Mouse (Mus musculus): ENCODE results near the gene Adgrg7. TPM values are rescaled to one million over a fixed set of nuclear protein-coding genes. Genes with fewer than 3 reads are reported as not detected.
A peak's percentile ranks its signal among the peaks of the same experiment; 100 is the strongest.

Adgrg7 gene
- polyA plus RNA-seq, 1 experiment = 0.30 TPM

GRCm38 (mm10) chr16:56724927-56725326, 70.7 kb downstream of the Adgrg7 start:
- Histone ChIP-seq H3K4me1 (ENCODE audit: control insufficient read depth, insufficient read depth, low read length) (peaks cover 2% of the 10 kb centered on the region; the same call in 1 of the 2 replicates), H3K27me3 (ENCODE audit: control insufficient read depth, insufficient read depth, low read length) (no peaks in the 10 kb centered on the region), H3K36me3 (ENCODE audit: control insufficient read depth, insufficient read depth, low read length) (no peaks in the 10 kb centered on the region), H3K27ac (ENCODE audit: control insufficient read depth, insufficient read depth, low read depth, low read length) (no peak overlapping the region), H3K4me3 (ENCODE audit: control insufficient read depth, low read depth, low read length) (no peak overlapping the region)
- TF ChIP-seq CTCF (IDR thresholded peaks at IDR 0.05; ENCODE audit: control insufficient read depth, insufficient read depth, insufficient replicate concordance, low read depth, low read length) (no peak), POLR2A (IDR thresholded peaks at IDR 0.05; ENCODE audit: control insufficient read depth, low read depth, low read length) (no peak)

GRCm38 (mm10) chr16:56722357-56722756, 73.3 kb downstream of the Adgrg7 start:
- Histone ChIP-seq H3K27me3 (ENCODE audit: control insufficient read depth, insufficient read depth, low read length) (no peaks in the 10 kb centered on the region), H3K27ac (ENCODE audit: control insufficient read depth, insufficient read depth, low read depth, low read length) (no peak overlapping the region), H3K4me1 (ENCODE audit: control insufficient read depth, insufficient read depth, low read length) (peaks cover 2% of the 10 kb centered on the region; the same call in 1 of the 2 replicates), H3K4me3 (ENCODE audit: control insufficient read depth, low read depth, low read length) (no peak overlapping the region), H3K36me3 (ENCODE audit: control insufficient read depth, insufficient read depth, low read length) (no peaks in the 10 kb centered on the region)
- TF ChIP-seq CTCF (IDR thresholded peaks at IDR 0.05; ENCODE audit: control insufficient read depth, insufficient read depth, insufficient replicate concordance, low read depth, low read length) (no peak), POLR2A (IDR thresholded peaks at IDR 0.05; ENCODE audit: control insufficient read depth, low read depth, low read length) (no peak)

- H3K36me3 ChIP-seq (ENCODE audit: control insufficient read depth, insufficient read depth, low read length) = no peaks in the 10 kb centered on the region
Observed at GRCm38 (mm10) chr16:56719031-56719430, 76.6 kb downstream of the Adgrg7 start.

GRCm38 (mm10) chr16:56717224-56718200, 78.1 kb downstream of the Adgrg7 start, which contains the start of gene Tfg:
Gene Tfg, minus strand, starts transcription at chr16:56717450.
- Histone ChIP-seq H3K36me3 (ENCODE audit: control insufficient read depth, insufficient read depth, low read length) (no peaks in the 10 kb centered on the region), H3K4me1 (ENCODE audit: control insufficient read depth, insufficient read depth, low read length) (peaks cover 6% of the 10 kb centered on the region), H3K27me3 (ENCODE audit: control insufficient read depth, insufficient read depth, low read length) (no peaks in the 10 kb centered on the region), H3K4me3 (ENCODE audit: control insufficient read depth, low read depth, low read length) (peak within 1 kb of the TSS; percentile 100), H3K27ac (ENCODE audit: control insufficient read depth, insufficient read depth, low read depth, low read length) (peak within 1 kb of the TSS; percentile 100)
- TF ChIP-seq POLR2A (IDR thresholded peaks at IDR 0.05; ENCODE audit: control insufficient read depth, low read depth, low read length) (peak; percentile 88), CTCF (IDR thresholded peaks at IDR 0.05; ENCODE audit: control insufficient read depth, insufficient read depth, insufficient replicate concordance, low read depth, low read length) (no peak)

More at GRCm38 (mm10) chr16:56719031-56719430, 76.6 kb downstream of the Adgrg7 start:
- no peak overlapping the region for H3K4me3 ChIP-seq (ENCODE audit: control insufficient read depth, low read depth, low read length)
- no peak overlapping the region for H3K27ac ChIP-seq (ENCODE audit: control insufficient read depth, insufficient read depth, low read depth, low read length)
- no peaks in the 10 kb centered on the region for H3K27me3 ChIP-seq (ENCODE audit: control insufficient read depth, insufficient read depth, low read length)
- peaks cover 6% of the 10 kb centered on the region for H3K4me1 ChIP-seq (ENCODE audit: control insufficient read depth, insufficient read depth, low read length)
- no peak for TF ChIP-seq CTCF (IDR thresholded peaks at IDR 0.05; ENCODE audit: control insufficient read depth, insufficient read depth, insufficient replicate concordance, low read depth, low read length)
- no peak for TF ChIP-seq POLR2A (IDR thresholded peaks at IDR 0.05; ENCODE audit: control insufficient read depth, low read depth, low read length)

GRCm38 (mm10) chr16:56716557-56717179, 79.0 kb downstream of the Adgrg7 start:
- H3K36me3 ChIP-seq (ENCODE audit: control insufficient read depth, insufficient read depth, low read length) = no peaks in the 10 kb centered on the region
- no peak for TF ChIP-seq POLR2A (IDR thresholded peaks at IDR 0.05; ENCODE audit: control insufficient read depth, low read depth, low read length)
- TF ChIP-seq CTCF (IDR thresholded peaks at IDR 0.05; ENCODE audit: control insufficient read depth, insufficient read depth, insufficient replicate concordance, low read depth, low read length) = no peak
- peaks cover 6% of the 10 kb centered on the region for H3K4me1 ChIP-seq (ENCODE audit: control insufficient read depth, insufficient read depth, low read length)
- H3K27me3 ChIP-seq (ENCODE audit: control insufficient read depth, insufficient read depth, low read length) = no peaks in the 10 kb centered on the region
- H3K4me3 ChIP-seq (ENCODE audit: control insufficient read depth, low read depth, low read length) = peak overlapping the region; percentile 100
- peak overlapping the region; percentile 100 for H3K27ac ChIP-seq (ENCODE audit: control insufficient read depth, insufficient read depth, low read depth, low read length)

- Histone ChIP-seq H3K27ac (ENCODE audit: control insufficient read depth, insufficient read depth, low read depth, low read length) (peak overlapping the region; percentile 86), H3K27me3 (ENCODE audit: control insufficient read depth, insufficient read depth, low read length) (no peaks in the 10 kb centered on the region), H3K36me3 (ENCODE audit: control insufficient read depth, insufficient read depth, low read length) (no peaks in the 10 kb centered on the region), H3K4me3 (ENCODE audit: control insufficient read depth, low read depth, low read length) (peak overlapping the region; percentile 94; the same call in 1 of the 2 replicates), H3K4me1 (ENCODE audit: control insufficient read depth, insufficient read depth, low read length) (peaks cover 6% of the 10 kb centered on the region)
- TF ChIP-seq POLR2A (IDR thresholded peaks at IDR 0.05; ENCODE audit: control insufficient read depth, low read depth, low read length) (no peak), CTCF (IDR thresholded peaks at IDR 0.05; ENCODE audit: control insufficient read depth, insufficient read depth, insufficient replicate concordance, low read depth, low read length) (no peak)
Observed at GRCm38 (mm10) chr16:56715608-56716007, 80.0 kb downstream of the Adgrg7 start.

GRCm38 (mm10) chr16:56710071-56710470, 85.6 kb downstream of the Adgrg7 start:
- Histone ChIP-seq H3K4me1 (ENCODE audit: control insufficient read depth, insufficient read depth, low read length) (no peaks in the 10 kb centered on the region), H3K27me3 (ENCODE audit: control insufficient read depth, insufficient read depth, low read length) (no peaks in the 10 kb centered on the region), H3K27ac (ENCODE audit: control insufficient read depth, insufficient read depth, low read depth, low read length) (no peak overlapping the region), H3K36me3 (ENCODE audit: control insufficient read depth, insufficient read depth, low read length) (no peaks in the 10 kb centered on the region), H3K4me3 (ENCODE audit: control insufficient read depth, low read depth, low read length) (no peak overlapping the region)
- no peak for TF ChIP-seq CTCF (IDR thresholded peaks at IDR 0.05; ENCODE audit: control insufficient read depth, insufficient read depth, insufficient replicate concordance, low read depth, low read length)
- TF ChIP-seq POLR2A (IDR thresholded peaks at IDR 0.05; ENCODE audit: control insufficient read depth, low read depth, low read length) = no peak
